Mouse (Mus musculus) c-Kit-positive CD71-positive TER-119-negative erythroid progenitor cells, embryonic 14.5 days (primary cell): ENCODE measurements around the gene Lgr4.

ENCODE experiments used
- DNase-seq: peaks from one replicate; pipeline ENCODE4 v3.0.0-alpha.2; 2013; ENCODE audit warnings: low read depth

Gene Lgr4

DNA sequence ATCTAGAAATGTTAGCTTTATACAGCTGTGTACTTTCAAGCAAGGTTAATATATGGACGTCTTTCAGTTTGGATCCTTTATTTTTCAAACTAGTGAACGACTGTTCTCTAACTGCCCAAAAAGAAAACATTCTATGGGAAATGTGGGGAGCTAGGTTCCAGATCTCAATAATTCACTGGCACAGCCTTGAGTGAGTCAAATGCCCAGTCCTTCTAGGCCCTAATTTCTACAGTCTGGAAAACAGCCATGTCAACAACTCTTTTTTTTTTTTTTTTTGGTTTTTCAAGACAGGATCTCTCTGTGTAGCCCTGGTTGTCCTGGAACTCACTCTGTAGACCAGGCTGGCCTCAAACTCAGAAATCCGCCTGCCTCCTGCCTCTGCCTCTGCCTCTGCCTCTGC is 4.9 kb downstream of the Lgr4 start:
- no peak for DNase-seq

DNA sequence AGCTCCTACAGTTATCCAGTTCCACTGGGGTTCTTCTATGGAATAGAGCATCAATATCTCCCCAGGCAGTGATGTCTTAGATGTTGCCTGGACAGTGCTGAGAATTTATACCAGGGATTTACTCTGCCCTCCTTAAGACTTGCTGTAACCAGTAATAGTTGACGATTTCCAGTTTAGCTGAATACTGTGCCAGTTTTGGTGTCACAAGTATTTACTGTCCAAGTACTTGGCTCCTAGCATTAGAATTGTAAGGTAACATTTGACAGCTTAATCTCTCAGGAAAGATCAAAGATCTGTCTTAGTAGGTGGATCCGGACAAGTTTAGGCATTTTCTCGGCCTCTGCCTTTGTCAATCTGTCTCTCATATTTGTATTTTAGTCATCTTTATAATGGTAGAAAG is 5.6 kb downstream of the Lgr4 start:
- no peak for DNase-seq

DNA sequence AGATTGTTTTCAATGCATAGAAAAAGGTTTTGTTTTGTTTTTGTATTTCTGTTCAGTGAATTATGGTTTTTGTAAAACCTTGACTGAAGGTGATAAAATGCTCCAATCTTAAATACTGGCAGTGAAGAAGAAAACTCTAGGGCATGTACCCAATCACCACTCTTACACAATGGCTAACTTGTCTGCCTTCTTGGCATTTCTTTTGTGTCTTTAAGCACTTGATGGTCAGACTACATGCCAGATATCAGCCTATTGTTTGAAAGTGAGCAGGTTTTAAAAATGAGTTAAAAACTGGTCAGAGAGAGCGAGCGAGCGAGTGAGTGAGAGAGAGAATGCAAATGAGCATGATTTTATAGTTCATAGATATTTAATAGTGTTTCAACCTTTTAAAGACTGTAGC is 6.5 kb downstream of the Lgr4 start:
- DNase-seq = no peak

DNA sequence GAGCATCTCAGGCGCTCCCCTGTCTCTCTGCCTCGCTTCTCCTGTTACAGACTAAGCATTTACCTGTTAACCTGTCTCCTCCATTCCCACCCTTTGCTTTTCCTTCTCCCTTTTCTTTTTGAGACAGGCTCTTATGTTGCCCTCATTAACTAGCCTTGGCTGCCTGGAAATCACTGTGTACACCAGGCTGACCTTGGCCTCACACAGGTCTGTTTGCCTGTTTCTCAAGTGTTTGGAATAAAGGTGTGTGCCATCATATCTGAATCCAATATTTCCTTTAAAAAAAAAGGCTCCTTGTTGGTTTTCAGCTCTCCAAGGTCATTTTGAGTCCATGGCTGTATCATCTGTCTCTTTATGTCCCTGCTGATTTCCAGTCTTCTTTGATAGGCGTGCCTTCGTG is 9.5 kb downstream of the Lgr4 start:
- DNase-seq = no peak

DNA sequence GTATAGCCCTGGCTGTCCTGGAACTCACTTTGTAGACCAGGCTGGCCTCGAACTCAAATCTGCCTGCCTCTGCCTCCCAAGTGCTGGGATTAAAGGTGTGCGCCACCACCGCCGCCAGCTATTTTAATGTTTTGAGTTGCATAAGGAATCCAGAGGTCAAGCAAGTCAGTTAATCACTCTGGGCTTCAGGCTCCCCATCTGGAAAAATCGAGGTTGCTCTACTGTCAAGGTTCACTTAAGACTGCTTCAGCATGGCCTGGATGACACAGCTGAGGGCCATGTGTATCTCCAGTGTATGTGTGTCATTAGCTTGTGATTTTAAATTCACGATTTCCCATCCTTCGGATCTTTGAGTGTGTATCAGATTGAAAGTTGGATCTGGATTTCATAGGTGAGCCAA is 10.0 kb downstream of the Lgr4 start:
- DNase-seq = no peak

DNA sequence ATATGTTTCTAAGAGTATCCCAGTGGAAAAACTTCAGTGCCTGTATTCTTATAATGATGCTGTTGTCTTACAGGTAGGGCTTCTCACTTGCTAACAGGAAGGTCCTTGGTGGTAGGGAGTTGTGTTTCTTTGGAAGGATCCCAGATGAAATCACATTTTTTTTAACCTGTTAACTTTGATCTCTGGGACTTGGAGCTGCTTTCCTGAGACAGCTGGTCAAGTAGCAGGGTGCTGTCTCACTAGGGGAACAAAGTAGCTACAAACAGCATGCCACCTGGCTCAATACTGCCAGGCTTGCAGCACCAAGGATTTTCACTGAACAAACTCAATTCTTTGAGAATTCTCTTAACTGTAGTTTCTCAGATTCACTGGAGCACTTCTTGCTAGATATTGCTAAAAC is 10.4 kb downstream of the Lgr4 start:
- DNase-seq = no peak

DNA sequence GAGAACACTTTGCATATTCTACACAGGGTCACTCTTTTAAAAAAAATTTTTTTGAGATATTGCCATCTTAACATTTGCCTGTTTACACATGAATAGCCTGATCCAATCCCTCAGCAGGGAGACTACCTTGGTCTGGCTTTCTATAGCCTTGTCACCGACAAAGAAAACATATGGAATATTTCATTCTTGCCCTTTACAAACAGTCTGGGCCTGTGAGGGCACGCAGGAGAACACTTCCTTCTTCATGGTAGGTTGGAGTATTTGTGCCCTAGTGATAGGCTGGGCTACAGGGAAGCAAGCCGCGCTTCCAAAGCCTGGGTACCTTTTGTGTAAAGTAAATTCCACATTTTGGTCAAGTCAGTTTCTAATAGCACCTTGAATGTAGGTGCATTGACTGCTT is 11.3 kb downstream of the Lgr4 start:
- DNase-seq = no peak

DNA sequence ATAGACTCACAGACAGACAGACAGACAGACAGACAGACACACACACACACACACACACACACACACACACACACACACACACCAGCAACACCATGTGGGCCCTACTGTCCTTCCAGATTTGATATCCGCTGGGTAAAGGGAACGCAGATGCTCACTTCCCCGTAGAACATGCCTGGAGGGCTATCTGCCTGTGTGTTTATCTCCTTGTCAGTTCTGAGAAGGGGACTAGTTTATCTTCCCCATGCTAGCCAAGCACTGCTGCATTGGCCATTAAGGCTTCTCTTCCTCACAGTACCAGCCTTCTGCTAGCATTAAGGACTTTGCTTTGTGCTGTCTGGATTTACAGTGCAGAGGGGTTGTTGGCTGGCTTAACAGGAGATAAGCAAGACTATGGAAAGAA is 11.8 kb downstream of the Lgr4 start:
- DNase-seq = no peak

DNA sequence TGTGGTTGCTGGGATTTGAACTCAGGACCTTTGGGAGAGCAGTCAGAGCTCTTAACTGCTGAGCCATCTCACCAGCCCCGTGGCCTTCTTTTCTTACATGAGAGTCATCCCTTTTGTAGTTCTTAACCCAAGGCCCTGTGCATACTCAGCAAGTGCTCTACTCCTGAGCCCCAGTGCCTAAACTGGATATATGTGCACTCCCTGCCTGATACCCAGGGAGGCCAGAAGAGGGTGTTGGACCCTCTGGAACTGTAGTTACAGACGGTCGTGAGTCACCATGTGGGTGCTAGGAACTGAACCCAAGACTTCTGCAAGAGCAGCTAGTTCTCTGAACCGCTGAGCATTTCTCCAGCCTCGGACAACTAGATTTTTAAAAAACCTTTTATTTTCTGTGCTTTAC is 12.9 kb downstream of the Lgr4 start:
- DNase-seq = no peak

DNA sequence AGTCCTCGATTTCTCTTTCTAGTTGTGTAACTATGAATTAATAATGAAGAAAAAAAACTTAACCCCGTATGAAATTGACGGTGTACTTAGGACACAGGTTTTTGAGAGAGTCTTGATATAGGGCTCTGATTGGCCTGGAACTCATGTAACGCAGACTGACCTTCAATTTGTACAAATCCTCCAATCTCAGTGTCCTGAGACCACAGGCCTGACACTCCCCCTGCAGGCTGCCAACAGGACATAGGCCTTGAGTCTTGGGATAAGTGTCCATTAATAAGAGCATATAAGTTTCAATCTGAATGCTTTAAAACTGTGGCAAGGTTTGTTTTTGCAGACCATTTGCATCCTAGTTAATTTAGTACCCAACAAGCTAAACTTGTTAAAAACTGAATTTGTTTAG is 13.3 kb downstream of the Lgr4 start:
- no peak for DNase-seq

DNA sequence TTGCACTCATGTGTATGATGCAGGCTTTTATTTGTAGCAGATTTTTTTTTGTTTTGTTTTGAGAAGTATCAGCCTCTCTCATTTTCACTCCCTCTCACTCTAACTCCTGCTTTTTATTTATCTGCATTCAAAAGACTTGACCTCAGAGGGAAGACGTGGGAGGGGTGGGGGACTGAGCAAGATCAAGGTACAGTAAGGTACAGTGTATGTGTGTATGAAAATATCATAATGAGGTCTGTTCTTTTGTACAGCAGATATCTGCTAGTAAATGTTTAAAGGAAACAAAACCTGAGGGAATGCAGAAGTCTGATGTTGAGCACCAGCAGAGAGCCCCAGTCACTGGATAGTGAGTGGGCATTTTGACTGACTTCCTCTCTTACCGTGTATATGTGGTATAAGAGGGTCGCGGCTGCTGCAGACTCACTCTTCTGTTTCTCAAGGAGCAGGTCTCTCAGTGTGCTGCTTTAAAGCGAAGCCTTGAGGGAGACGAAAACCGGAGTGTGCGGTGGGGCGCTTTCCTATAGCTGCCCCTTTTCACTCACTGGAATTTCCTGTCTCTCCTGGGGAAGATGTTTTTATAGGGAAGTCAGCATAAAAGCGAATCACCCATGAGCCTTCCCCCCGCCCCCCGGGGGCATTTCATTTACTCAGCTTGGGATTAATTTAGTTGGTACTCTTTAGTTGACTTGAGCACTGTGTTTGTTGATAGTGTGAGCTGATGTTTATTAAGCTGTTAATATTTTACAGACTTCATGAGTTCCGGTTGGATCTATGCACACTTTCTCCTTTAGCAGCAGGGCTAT is 14.7 kb downstream of the Lgr4 start:
- no peak for DNase-seq

DNA sequence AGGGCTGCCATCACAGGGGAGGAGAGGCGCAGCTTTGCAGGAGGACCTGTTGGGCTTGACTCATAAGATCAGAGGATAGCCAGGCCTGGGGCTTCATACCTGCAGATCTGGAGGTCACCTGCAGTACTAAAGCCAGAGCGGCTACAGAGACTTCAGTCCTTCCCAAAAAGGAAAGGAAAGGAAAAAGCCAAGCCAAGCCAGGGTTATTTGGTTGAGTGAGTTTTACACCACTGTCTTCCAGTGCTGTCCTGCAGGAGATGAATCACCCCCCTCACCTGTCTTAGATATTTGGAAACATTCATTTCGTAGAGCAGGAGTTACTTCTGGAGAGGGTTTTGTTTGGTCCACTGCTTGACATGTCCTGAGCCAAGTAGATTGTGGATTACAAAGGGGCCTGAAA is 15.7 kb downstream of the Lgr4 start:
- no peak for DNase-seq

DNA sequence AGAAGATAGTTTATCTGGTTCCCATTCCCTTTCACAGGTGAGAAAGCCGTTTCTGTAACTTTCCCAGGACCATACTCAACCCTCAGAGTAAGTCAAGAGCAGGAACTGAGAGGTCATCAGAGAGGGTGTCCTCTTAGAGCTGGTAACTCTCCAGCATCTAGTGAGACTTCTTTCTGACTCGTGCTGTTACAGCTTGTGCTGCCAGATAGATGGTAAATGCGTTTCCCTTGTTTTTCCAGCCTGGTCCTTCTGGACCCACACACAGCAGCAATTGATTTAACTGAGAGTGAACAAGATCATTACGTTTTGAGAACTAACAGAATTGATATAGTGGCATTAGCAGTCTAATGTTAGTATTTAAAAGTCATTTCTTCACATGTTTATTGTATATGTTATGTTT is 16.6 kb downstream of the Lgr4 start:
- DNase-seq = no peak

DNA sequence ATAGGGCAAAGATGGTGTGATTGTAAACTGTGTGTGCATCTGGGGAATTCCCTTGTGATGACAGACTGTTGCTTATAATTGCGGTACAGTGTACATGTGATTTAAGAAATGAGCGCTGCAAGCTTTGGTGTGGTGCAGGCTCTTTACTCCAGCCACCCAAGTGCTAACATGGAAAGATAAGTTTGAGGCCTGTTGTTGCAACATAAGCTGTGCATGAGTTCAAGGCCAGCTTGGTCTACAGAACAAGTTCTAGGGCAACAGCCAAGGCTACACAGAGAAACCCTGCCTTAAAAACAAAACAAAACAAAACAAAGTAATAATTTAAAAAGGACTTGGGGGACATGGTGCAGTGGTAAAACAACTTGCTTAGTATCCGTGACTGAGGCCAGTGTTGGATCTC is 17.7 kb downstream of the Lgr4 start:
- DNase-seq = no peak

DNA sequence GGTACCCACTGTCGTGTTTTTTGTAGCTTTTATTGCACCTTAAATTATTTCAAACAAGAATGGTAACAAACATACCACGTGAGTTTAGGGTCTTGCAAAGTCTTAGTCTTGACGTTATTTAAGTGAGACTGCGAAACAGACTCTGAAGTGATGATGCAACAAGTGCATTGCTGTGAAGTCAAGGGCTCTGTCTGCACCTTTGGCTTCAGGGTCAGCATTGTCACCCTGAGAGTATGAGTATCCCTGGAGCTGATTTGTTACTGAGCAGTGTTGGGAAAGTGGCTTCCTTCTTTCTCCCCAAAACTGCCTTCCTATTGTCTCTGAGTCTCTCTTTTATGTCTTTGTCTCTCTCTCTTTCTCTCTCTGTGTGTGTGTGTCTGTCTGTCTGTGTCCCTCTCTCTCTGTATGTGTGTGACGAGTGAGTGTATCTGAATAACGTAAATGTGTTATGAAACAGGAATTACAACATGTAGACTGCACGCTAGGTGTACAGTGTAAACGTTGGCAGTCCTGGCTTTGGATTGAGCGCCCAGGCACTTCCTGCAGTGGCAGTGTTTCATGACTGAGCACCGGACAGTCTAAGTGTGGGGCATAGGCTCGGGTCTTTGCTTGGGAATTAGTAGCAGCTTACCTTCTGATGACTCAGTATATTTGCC is 18.4 kb downstream of the Lgr4 start:
- DNase-seq = no peak

DNA sequence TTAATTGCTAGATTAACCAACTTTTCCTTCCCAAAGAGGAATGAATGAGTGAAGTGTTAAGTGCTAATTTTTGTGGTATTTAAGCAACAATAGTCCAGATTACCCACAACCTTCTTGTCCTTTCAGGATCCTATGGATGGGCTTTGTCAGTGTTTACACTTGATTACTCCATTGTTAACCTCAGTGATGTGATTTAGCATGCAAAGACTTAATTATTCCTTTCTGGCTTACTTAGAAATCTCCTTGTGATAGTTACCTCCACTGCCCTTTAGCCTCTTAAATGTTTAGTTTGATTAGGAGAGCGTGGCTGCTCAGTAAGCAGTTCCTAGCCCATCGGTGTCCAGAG is 18.9 kb downstream of the Lgr4 start:
- DNase-seq = no peak

DNA sequence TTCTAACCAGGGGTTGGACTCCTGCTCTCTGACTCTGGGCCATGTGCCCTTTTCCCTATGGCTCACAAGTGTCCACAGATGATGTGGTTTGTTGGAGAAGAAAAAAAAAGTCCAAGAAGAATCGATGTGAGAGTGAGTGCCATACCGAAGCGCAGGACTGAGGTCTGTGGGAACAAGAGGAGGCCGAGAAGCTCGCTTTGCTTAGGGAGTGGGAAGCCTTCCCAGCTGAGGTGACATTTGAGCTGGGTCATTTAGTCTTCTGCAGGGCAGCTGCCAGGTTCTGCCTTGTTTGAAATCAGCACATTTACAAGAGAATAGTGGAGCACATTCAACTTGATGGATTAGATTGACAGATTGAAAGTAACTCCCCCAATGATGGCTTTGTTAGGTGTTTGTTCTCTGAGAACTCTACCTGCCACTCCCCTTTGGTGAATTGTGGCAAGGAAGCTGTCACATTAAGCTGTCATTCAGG is 24.6 kb downstream of the Lgr4 start:
- no peak for DNase-seq

DNA sequence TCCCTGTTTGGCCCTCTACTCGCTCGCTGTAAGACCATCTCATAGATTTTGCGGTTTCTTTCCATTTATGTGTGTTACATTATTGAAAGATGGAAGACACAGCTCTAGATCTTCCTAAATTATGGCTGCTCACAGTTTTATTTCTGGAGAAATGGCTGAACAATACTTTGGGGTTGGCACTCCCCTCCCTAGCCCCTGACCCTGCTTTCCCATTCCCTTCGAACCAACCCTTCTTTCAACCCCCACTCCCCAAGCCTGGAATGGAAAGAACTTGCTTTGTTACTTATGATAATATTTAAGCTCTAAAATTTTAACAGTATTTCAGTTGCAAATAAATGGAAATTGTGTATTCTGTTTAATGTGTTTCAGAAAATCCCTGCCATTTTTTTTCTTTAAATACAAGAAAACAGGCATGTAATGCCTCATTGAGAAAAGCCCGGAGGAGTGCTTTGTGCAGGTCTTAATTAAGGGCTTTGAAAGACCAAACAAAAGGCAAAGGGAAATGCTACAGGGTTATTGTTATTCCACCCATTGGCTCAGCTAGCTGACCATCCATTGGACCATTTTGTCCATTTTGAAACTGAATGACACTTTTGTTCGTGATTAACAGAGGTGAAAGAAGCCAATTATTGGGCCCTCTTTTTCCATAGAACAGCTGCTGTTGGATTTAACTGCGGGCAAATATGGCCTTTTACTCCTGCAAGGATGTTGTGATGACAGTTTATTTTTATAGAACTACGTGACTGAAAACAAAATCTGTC is 25.5 kb downstream of the Lgr4 start:
- no peak for DNase-seq

DNA sequence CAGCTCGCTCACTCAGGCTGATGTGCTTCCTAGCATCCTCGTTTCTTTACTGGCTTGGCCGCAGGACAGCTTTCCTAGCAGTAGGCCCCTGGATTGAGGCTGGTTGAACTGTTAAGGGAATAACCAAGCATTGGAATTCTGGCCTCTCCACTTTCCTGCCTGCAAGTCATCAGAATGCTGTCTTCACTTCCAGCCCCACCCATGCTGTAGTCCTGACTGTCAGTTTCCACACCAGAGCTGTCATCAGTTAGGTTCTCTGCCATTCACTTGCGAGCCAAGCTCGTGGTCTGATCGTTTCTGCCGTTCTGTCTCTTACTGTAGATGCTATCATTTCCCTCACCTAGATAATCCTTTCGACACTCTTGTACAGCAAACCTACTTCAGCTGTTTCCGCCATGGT is 27.5 kb downstream of the Lgr4 start:
- DNase-seq = no peak

DNA sequence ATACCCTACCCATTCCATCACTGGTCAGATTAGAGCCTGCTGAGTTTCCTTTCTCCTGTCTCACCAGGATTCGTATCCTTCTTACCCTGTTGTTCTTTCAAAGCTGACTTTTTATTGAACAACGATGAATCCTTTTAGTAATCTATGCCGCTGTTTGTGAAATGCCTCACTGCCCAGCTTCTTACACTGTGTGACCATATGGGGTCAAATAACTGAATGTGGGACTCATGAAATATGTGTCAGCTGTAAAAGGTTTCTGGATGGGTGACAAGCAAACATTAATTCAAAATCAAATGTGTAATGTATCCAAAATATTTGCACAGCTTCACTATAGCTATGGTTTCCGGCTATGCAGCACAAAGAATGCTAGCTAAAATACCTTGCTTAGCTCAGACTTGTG is 28.1 kb downstream of the Lgr4 start:
- DNase-seq = no peak

DNA sequence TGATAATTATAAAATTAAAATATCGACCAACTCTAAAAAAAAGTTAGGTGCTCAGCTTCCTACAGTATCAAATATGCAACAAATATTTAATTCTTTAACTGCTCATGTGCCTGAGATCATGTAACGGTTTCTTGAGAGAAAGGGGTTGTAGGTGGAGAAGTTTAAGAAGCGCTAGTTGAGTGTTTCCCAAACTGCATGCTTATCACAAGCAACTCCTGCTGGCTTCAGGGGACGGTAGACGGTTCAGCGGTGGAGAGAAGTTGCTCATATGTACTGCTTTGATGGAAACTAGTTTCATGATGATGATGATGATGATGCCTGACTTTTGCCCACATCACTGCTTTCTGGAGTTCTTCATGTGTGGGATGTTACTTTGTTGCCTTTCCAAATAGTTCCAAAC is 29.0 kb downstream of the Lgr4 start:
- no peak for DNase-seq

DNA sequence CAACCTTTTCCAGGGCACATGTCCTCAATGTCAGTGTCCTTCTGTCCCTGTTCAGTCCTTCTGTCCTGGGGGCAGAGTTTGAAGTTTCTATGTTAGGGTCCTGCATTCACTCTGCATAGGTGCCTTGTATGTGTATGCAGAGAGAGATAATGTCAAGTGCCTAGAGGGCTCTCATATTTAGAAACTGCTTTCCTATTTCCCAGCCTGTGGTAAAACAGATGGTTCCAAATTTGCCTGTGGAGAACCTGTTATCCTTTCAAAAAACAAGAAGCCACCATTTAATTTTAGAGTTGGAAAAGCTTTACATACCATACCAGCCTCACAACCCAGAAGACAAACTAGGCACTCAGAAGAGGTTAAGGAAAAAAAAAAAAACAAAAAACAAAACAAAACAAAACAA is 32.1 kb downstream of the Lgr4 start:
- DNase-seq = no peak

DNA sequence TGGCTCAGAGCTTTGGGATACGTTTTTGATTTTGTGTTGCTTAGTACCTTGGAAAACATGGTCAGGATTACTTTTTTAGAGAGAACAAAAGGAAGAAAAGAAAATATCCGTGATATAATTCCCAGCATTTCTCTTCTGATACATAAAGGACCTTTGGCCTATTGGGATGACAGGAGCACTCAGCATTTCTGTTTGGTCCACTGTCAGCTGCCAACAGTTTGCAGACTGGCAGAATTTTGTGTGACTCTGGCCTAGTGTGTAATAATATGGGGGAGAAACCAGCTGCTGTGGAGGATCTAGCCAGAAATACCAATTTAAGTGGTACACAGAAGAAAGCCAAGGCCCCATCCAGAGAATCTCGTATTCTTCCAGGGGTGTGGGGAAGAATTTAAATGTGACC is 32.9 kb downstream of the Lgr4 start:
- no peak for DNase-seq
